Mouse (Mus musculus) hindbrain, embryonic 12.5 days (tissue): Measurements from ENCODE around the gene Pef1. TPM values are rescaled to one million over a fixed set of nuclear protein-coding genes. Genes with fewer than 3 reads are reported as not detected.
A peak's percentile ranks its signal among the peaks of the same experiment; 100 is the strongest.

Source experiments
- ATAC-seq: fragments of 200-750 bp; cut with Nextera tagmentation; 2 replicates; pipeline ENCODE4 v1.8.0; 2017; ENCODE audit warnings: moderate TSS enrichment; ENCODE audit not compliant: low FRiP score
- H3K27ac ChIP-seq: fragments of 300-500 bp; sonication (generic); 2 replicates; pipeline ENCODE4 v1.5.1; 2016; ENCODE audit warnings: mild to moderate bottlenecking
- H3K27me3 ChIP-seq: fragments of 300-500 bp; sonication (generic); 2 replicates; pipeline ENCODE4 v1.6.1; 2016; ENCODE audit warnings: mild to moderate bottlenecking
- H3K36me3 ChIP-seq: fragments of 300-500 bp; sonication (generic); 2 replicates; pipeline ENCODE4 v1.6.1; 2016; ENCODE audit warnings: mild to moderate bottlenecking
- H3K4me1 ChIP-seq: fragments of 300-500 bp; sonication (generic); 2 replicates; pipeline ENCODE4 v1.6.1; 2016
- H3K4me2 ChIP-seq: fragments of 300-500 bp; sonication (generic); replicated peaks from 2 replicates; pipeline ENCODE4 v1.6.1; 2016; ENCODE audit warnings: mild to moderate bottlenecking
- H3K4me3 ChIP-seq: fragments of 300-500 bp; sonication (generic); 2 replicates; pipeline ENCODE4 v1.5.1; 2016; ENCODE audit warnings: mild to moderate bottlenecking
- H3K9ac ChIP-seq: fragments of 300-500 bp; sonication (generic); 2 replicates; pipeline ENCODE4 v1.6.1; 2016; ENCODE audit warnings: mild to moderate bottlenecking, moderate library complexity
- H3K9me3 ChIP-seq: fragments of 300-500 bp; sonication (generic); replicated peaks from 2 replicates; pipeline ENCODE4 v1.6.1; 2016; ENCODE audit warnings: mild to moderate bottlenecking
- WGBS: fragments of 180-500 bp; shearing (Covaris S2); methylation state at CpG from one replicate; pipeline ENCODE4 v1.1.7; 2016; 5-methylcytosine and 5-hydroxymethylcytosine counted together
- polyA plus RNA-seq: library from polyadenylated mRNA; unstranded; fragments of >200 nt; fragmentation: Nextera tagmentation; extraction: Ambion mirVana; gene quantifications from 2 replicates; pipeline ENCODE4 v1.2.1, GENCODE M21; 2016

The Pef1 gene
- polyA plus RNA-seq, 1 experiment from 2014 or later = 59.7 TPM

GRCm38 (mm10) chr4:130074761-130075515 is 27.4 kb upstream of the Pef1 start:
- Histone ChIP-seq H3K27me3 (peaks cover 20% of the 10 kb centered on the region), H3K27ac (no peak overlapping the region), H3K4me3 (no peak overlapping the region), H3K9ac (no peak overlapping the region), H3K9me3 (no peaks in the 10 kb centered on the region), H3K36me3 (no peaks in the 10 kb centered on the region), H3K4me1 (peaks cover 18% of the 10 kb centered on the region; the same call in 1 of the 2 replicates), H3K4me2 (no peak overlapping the region)
- no peak for ATAC-seq
- 67% methylated on average over 17 of the region's 17 CpGs for WGBS

- Histone ChIP-seq H3K4me1 (peaks cover 24% of the 10 kb centered on the region; the same call in 1 of the 2 replicates), H3K27ac (no peak overlapping the region), H3K9ac (no peak overlapping the region), H3K9me3 (no peaks in the 10 kb centered on the region), H3K4me3 (no peak overlapping the region), H3K4me2 (no peak overlapping the region), H3K27me3 (peaks cover 23% of the 10 kb centered on the region), H3K36me3 (no peaks in the 10 kb centered on the region)
- no peak for ATAC-seq
- WGBS = 47% methylated on average over 8 of the region's 8 CpGs
These were observed 25.5 kb upstream of the Pef1 start for GRCm38 (mm10) chr4:130076856-130077255.

GRCm38 (mm10) chr4:130078816-130079485 is 23.4 kb upstream of the Pef1 start:
- H3K9ac ChIP-seq = no peak overlapping the region

GRCm38 (mm10) chr4:130079521-130079920 is 22.8 kb upstream of the Pef1 start:
- Histone ChIP-seq H3K9me3 (no peaks in the 10 kb centered on the region), H3K4me3 (no peak overlapping the region), H3K9ac (no peak overlapping the region; the same call in 1 of the 2 replicates), H3K4me2 (no peak overlapping the region), H3K36me3 (no peaks in the 10 kb centered on the region), H3K27ac (no peak overlapping the region), H3K4me1 (peaks cover 38% of the 10 kb centered on the region), H3K27me3 (peaks cover 31% of the 10 kb centered on the region)
- ATAC-seq = no peak
- WGBS = 68% methylated on average over 2 of the region's 3 CpGs

More at GRCm38 (mm10) chr4:130078816-130079485, 23.4 kb upstream of the Pef1 start:
- Histone ChIP-seq H3K27me3 (peaks cover 31% of the 10 kb centered on the region), H3K36me3 (no peaks in the 10 kb centered on the region), H3K9me3 (no peaks in the 10 kb centered on the region), H3K27ac (no peak overlapping the region), H3K4me1 (peaks cover 33% of the 10 kb centered on the region), H3K4me2 (no peak overlapping the region), H3K4me3 (no peak overlapping the region)
- WGBS = 60% methylated on average over 17 of the region's 17 CpGs
- ATAC-seq = no peak

GRCm38 (mm10) chr4:130081345-130082190 is 20.8 kb upstream of the Pef1 start:
- Histone ChIP-seq H3K36me3 (no peaks in the 10 kb centered on the region), H3K4me3 (no peak overlapping the region), H3K4me1 (peaks cover 37% of the 10 kb centered on the region), H3K27me3 (peaks cover 38% of the 10 kb centered on the region), H3K27ac (no peak overlapping the region), H3K9ac (peak overlapping the region; percentile 29; the same call in 1 of the 2 replicates), H3K9me3 (no peaks in the 10 kb centered on the region), H3K4me2 (no peak overlapping the region)
- 80% methylated on average over 19 of the region's 19 CpGs for WGBS
- no peak for ATAC-seq

GRCm38 (mm10) chr4:130082211-130082610 is 20.1 kb upstream of the Pef1 start:
- no peak for ATAC-seq
- Histone ChIP-seq H3K4me1 (peaks cover 32% of the 10 kb centered on the region), H3K36me3 (no peaks in the 10 kb centered on the region), H3K4me3 (no peak overlapping the region), H3K4me2 (no peak overlapping the region), H3K9ac (no peak overlapping the region), H3K27me3 (peaks cover 35% of the 10 kb centered on the region), H3K9me3 (no peaks in the 10 kb centered on the region), H3K27ac (no peak overlapping the region)
- WGBS = 56% methylated on average over 9 of the region's 9 CpGs

GRCm38 (mm10) chr4:130084331-130084945 is 17.9 kb upstream of the Pef1 start:
- H3K27ac ChIP-seq = no peak overlapping the region
- peaks cover 26% of the 10 kb centered on the region for H3K4me1 ChIP-seq
- H3K9me3 ChIP-seq = no peaks in the 10 kb centered on the region
- no peak for ATAC-seq
- 46% methylated on average over 7 of the region's 7 CpGs for WGBS
- H3K36me3 ChIP-seq = no peaks in the 10 kb centered on the region
- peaks cover 35% of the 10 kb centered on the region for H3K27me3 ChIP-seq
- H3K4me2 ChIP-seq = no peak overlapping the region
- no peak overlapping the region for H3K4me3 ChIP-seq
- H3K9ac ChIP-seq = no peak overlapping the region

GRCm38 (mm10) chr4:130085246-130085820 is 17.0 kb upstream of the Pef1 start:
- no peak overlapping the region for H3K4me3 ChIP-seq
- no peak for ATAC-seq
- no peaks in the 10 kb centered on the region for H3K36me3 ChIP-seq
- no peak overlapping the region for H3K27ac ChIP-seq
- H3K4me1 ChIP-seq = peaks cover 26% of the 10 kb centered on the region
- peaks cover 35% of the 10 kb centered on the region for H3K27me3 ChIP-seq
- no peak overlapping the region for H3K4me2 ChIP-seq
- no peaks in the 10 kb centered on the region for H3K9me3 ChIP-seq
- 68% methylated on average over 12 of the region's 12 CpGs for WGBS
- H3K9ac ChIP-seq = 0 out of 2 replicates have a peak overlapping the region, but pooled peaks have one; percentile 5

- WGBS = 11% methylated on average over 7 of the region's 7 CpGs
- peaks cover 32% of the 10 kb centered on the region for H3K27me3 ChIP-seq
- H3K4me3 ChIP-seq = no peak overlapping the region
- H3K9me3 ChIP-seq = no peaks in the 10 kb centered on the region
- peaks cover 21% of the 10 kb centered on the region for H3K4me1 ChIP-seq
- H3K9ac ChIP-seq = no peak overlapping the region
- ATAC-seq = peak; percentile 44
- H3K27ac ChIP-seq = no peak overlapping the region
- no peaks in the 10 kb centered on the region for H3K36me3 ChIP-seq
- no peak overlapping the region for H3K4me2 ChIP-seq
These were observed 15.1 kb upstream of the Pef1 start for GRCm38 (mm10) chr4:130087293-130087692.

GRCm38 (mm10) chr4:130095137-130095536 is 7.2 kb upstream of the Pef1 start:
- Histone ChIP-seq H3K27me3 (peaks cover 16% of the 10 kb centered on the region; the same call in 1 of the 2 replicates), H3K27ac (no peak overlapping the region), H3K36me3 (no peaks in the 10 kb centered on the region), H3K4me1 (peaks cover 23% of the 10 kb centered on the region), H3K4me3 (no peak overlapping the region), H3K4me2 (no peak overlapping the region), H3K9ac (no peak overlapping the region), H3K9me3 (no peaks in the 10 kb centered on the region)
- ATAC-seq = no peak
- 29% methylated on average over 3 of the region's 3 CpGs for WGBS

GRCm38 (mm10) chr4:130101183-130101582 is 1.2 kb upstream of the Pef1 start:
- Histone ChIP-seq H3K4me2 (peak overlapping the region; percentile 15; the same call in 1 of the 2 replicates), H3K27me3 (peaks cover 19% of the 10 kb centered on the region; the same call in 1 of the 2 replicates), H3K36me3 (no peaks in the 10 kb centered on the region), H3K27ac (no peak overlapping the region), H3K9me3 (peaks cover 7% of the 10 kb centered on the region), H3K4me1 (peaks cover 15% of the 10 kb centered on the region), H3K9ac (no peak overlapping the region), H3K4me3 (no peak overlapping the region)
- 24% methylated on average over 8 of the region's 8 CpGs for WGBS
- ATAC-seq = no peak
